Mouse (Mus musculus) cortical plate, adult 2 months (tissue): ENCODE measurements around the gene Robo4.

Source experiments
- CTCF ChIP-seq: fragments of 200-500 bp; IDR thresholded peaks from 2 replicates; pipeline ENCODE4 v1.5.1; 2011; ENCODE audit warnings: mild to moderate bottlenecking, control low read depth, low read length; ENCODE audit not compliant: insufficient read depth; ENCODE audit errors: extremely low read depth
- POLR2A ChIP-seq: fragments of 200-500 bp; IDR thresholded peaks from 2 replicates; pipeline ENCODE4 v1.6.1; 2011; ENCODE audit warnings: mild to moderate bottlenecking, low read length, control low read depth; ENCODE audit not compliant: insufficient read depth; ENCODE audit errors: extremely low read depth

DNA sequence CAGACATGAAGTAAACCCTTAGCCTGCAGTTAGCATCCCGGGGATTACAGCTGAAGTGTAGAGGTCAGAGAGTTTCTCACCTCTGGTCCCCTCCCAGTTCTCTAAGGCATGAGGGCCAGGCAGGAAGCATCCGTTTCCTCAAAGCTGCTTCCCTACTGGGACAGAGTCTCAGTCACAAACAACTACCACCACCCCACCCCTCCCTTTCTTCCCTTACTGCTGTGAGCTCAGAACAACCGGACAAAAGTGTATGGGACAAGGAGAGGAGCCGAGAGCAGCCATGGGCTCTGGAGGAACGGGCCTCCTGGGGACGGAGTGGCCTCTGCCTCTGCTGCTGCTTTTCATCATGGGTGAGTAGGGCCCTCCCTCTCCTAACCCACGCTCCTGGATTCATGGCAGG, at the start of gene Robo4:
- TF ChIP-seq CTCF (no peak), POLR2A (0 out of 2 replicates have a peak, but pooled peaks have one; percentile 29)
